Mouse (Mus musculus) T-helper 2 cell (primary cell): ENCODE measurements at regions not wholly inside any gene's neighbourhood (a gene's known extent, or its start where the extent isn't known, plus 50 kb on each side); places are given as distances from the start of the nearest gene placed in this dataset.
"Not testable (repeated sequence)": the region's sequence is repeated elsewhere in the genome, so short reads cannot be mapped to it uniquely, and the experiment has no call there.

ENCODE experiments used
- in situ Hi-C: fragments of 300-600 bp; cut with MboI, MseI; formaldehyde crosslinking; loops from one replicate; pipeline ENCODE4 v1.15.1; 2025; ENCODE audit warnings: high pct_unique_total_duplicates

DNA sequence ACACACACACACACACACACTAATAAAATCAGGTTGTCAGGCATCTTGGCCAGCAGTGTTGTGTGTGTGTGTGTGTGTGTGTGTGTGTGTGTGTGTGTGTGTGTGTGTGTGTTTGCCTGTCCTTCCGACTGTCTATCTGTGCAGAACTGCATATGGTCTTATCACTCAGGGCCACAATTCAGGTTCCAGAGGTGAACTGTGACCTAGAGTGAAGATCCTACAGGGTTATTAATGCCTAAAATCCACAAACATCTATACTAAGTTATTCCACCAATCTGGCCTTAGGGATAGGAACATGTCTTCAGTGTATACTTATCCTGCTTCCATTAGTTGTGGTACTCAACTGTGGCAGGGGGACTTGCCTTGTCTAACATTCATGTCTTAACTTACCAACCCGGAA is 96.7 kb downstream of the Zfp369 start:
- in situ Hi-C loops, result loop anchor here (5.0 kb wide), 1 partner anchor 212 kb away; no protein-coding TSS in a partner anchor

DNA sequence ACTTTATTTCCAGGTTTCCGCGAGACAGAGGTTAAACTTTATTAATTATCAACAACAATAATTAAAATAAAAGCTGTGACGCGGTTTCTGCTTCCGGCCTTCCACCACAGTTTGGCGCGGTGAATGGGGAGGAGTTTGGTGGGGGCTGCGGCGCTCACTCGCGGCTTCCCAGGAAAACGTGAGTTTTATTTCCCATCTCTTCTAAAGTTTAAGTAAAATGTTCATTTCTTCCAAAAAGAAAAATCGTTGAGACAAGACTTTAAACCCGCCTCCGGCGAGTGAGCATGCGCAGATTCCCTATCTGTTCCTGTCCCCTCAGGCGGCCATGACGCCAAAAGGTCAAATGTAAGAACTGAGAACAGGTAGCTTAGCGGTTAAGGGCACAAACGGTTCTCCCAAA is 100.8 kb downstream of the Zfp369 start:
- in situ Hi-C loops, result loop anchor here (5.0 kb wide), 1 partner anchor 208 kb away; no protein-coding TSS in a partner anchor

DNA sequence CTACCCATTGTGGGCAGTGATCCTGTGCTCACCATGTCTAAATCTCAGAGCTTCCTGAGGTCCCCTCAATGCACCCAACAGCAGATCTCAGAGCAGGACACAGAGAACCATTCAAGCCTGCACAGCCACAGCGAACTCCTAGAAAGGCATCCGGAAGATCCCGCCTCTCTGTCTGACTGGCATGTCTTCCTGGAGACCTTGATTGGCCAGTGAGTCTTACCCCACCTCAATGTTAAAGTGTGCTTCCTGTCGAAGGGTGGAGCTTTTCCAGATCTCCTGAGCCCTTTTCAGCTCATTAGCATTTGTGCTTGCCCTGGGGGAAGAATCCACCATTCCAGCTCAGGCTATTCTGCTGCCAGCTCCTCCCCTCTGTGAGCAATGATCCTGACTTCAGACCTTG is 97.5 kb upstream of the Gm10139 start:
- in situ Hi-C loops, result not testable (repeated sequence)

DNA sequence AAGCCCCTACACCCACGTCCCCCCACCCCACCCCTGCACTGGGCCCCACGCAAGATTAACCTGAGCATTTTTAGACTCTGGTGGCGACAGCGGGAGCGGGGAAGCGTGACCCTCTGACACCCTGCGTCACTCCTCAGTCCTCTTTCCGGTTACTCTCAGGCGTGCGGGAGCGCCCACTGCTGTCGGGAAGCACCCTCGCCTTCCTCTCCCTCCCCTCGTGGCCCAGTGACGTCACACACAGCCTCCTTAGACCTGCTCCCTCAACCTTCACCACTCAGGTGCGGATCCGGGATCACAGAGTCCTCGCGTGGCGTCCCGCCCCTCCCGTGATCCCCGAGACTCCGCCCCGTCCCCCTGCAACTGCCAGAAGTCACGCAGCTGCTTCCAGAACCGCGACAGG is 92.3 kb upstream of the Gm10139 start:
- in situ Hi-C loops, result loop anchor here (5.0 to 10.0 kb wide), 2 partner anchors 68 to 145 kb away; no protein-coding TSS in a partner anchor
